Mouse (Mus musculus) adrenal gland, postnatal 14 days (tissue): ENCODE measurements at regions not wholly inside any gene's neighbourhood (a gene's known extent, or its start where the extent isn't known, plus 50 kb on each side); places are given as distances from the start of the nearest gene placed in this dataset.

Experiments used
- DNase-seq: peaks from one replicate; pipeline ENCODE4 v3.0.0; 2021; ENCODE audit warnings: mixed read lengths

DNA sequence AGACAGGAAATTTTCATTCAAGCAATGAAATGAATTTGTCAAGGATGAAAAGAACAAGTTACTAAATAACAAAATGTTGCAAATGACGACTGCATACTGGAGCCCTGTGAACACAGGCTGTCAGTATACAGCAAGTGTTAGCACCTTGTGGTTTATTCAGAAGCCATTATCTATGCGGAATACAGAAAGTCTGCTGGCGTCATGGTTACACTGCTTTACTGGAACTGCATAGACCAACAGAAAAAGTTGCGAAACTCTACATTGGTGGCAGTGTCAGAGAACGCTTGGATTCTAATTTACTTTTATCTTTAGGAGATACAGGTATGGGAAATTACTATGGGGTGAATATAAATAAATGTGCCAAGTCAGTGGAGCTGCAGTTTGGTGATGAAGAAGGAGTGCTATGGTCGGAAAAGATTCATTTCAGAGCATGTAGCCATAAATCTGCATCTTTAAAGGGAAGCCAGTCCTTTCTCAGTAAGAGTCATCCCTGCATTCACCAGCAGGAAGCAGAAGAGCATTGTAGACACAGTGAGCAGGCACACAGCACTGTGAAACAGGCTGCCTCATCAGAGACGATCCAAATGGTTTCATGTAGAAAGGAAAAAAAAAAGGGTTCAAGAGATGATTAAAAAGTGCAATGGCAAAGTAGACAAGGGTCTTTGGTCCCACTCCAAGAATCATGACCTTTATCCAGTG lies 586.3 kb downstream of the Kctd12 start:
- DNase-seq, result peak; percentile 7

DNA sequence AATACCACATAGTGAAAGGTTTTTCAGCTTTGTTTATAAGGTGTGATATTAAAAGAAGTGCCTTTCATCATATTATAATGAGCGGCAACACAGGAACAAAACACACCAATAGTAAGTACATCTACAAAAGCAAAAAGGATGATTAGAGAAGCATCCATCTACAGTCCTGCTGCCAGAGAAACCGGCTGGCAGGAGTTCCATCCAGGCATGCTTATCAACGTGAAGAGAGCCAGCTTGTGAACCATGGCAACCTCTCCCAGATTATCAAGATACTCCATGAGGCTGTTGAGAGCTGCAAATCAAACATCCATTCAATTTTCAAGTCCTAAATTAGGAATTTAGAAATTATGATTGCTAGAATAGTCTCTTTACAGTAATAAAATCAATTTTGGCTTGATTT lies 590.1 kb downstream of the Kctd12 start:
- no peak for DNase-seq

DNA sequence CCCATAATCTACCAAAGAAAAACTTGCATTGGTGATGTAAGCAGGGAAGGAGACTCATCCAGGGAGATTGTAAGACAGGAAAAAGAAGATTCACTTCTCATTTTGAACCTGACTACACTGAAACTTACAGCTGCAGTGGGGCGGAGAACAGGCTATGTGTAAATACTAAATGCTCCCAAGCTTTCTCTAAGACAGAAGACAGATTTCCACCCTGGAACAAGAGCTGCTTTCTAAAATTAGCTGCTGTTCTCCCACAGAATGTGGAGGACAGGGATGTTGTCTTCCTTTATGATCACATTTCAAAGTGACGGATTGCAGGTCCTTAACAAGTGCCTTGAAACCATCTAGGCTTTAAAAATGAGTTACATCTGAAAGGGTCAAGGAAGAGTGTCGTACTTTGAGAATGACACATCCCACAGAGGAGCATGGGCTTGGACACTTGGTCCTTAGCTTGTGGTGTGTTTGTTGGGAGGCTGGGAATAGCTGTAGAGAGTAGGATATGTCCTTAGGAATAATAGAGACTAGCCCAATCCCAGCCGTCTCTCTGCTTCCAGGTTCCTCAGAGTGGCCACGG lies 609.4 kb downstream of the Kctd12 start:
- no peak for DNase-seq

DNA sequence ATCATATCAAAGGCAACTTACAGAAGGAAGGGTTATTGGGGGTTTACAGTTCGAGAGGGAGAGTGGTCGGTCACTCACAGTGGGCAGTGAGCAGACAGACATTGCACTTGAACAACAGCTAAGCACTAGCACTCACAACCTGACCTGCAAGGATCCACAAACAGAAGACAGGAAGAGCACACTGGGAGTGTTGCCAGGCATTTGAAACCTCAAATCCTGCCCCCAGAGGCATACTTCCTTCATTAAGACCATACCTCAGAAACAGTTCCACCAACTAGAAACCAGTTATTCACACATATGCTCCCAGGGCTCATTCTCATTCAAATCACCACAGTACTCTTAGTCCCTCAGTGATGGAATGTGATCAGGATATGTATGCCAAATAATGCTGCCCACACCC lies 620.8 kb downstream of the Kctd12 start:
- no peak for DNase-seq

DNA sequence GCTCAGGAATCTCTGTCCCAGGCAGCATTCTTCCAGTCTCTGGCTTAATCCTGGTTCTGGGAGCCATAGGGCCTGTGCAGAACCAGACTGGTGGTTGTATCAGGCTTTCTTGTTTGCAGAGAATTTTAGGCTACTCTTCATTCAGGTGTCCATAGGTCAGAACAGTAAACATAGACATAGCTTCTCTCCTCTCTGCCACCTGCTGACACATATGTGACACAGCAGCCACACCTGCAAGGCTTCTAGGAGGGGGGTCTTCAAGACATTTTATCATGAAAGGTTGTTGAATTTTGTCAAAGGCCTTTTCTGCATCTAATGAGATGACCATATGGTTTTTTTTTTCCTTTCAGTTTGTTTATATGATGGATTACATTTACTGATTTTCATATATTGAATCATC lies 599.7 kb downstream of the Lmo7 start:
- DNase-seq, result no peak

DNA sequence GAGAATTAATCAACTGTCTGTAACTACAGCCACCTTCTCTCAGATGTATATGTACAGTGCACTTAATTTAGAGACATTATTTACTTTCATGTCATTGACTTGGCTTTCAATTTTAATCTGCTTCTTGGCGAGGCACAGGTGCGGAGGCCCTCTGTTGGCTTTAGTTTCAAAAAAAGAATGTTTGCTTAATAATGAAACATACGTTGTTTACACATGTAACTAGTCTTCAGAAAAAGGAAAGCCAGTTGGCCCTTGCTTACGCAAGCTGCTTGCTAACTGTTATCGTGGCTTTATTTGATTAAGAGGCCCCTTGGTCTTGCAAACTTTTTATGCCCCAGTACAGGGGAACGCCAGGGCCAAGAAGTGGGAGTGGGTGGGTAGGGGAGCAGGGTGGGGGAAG lies 576.6 kb downstream of the Lmo7 start:
- no peak for DNase-seq

DNA sequence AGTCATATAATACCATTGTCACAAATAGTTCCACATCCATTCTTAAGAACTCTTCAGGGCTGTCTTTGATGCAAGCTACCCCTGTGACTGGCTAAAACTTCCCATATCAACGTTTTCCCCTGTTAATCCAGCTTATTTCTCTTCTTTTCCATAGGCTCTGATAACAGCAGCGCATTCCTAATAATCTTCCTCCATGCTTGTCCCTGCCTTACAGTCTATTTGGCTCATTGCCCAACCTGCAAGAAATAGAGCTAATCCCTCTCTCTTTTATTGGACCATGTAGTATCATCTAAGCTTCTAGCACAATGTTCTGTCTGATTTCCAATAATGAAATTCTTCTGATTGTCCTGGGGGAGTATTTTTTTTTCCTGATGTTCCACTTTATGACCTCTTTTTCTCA lies 573.1 kb downstream of the Lmo7 start:
- DNase-seq, result no peak

DNA sequence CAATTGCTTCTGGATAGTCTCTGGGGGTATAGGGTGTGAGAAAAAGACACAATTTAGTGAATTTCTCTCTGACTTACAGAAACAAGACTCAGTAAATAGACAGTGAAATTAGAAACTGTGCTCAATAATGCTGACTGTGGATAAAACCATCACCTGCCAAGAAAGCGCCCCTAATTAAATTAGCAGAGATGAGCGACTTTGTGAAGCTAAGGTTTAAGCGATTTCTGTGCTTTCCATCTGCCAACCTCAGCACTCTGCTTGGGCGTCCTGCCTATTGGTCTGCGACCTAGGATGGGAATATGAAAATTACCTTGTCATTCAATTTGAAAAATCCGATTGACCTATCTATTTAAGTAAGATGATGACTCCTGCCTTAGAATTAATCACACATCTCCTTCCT lies 570.5 kb downstream of the Lmo7 start:
- no peak for DNase-seq

DNA sequence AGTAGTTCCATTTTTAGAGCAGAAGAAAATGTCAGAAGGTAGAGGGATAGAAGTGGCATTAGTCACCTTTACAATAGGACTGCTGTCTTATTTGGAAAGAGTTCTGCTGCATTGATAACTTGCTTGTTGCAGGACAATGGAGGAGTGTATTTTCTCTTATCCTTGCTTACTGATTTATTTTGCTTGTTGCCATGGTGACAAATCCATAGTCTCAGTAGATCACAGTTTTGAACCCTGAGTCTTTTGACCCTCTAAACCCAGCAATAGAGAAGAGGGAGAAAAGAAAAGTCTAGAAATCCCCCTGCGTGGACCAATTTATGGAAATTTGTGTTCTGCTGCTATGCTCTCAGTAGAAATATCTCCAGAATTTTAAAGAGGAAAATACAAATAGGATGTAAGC lies 561.6 kb downstream of the Lmo7 start:
- no peak for DNase-seq

DNA sequence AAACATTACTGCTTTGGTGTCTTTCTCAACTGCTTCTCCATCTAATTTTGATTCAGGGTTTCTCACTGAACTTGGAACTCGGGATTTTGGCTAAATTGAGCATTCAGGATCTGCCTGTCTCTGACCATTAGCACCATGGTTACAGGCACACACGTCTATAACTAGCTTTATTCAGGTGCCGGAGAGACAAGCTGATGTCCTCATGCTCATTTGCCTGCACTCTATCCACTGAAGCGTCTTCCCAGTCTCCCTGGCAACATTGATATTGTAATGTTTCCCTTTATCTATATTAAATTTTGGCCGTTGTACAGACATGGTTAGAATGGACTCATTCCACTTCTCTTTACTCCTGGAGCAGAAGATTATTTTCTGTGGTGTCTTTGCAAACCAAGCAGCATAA lies 520.3 kb downstream of the Lmo7 start:
- no peak for DNase-seq

DNA sequence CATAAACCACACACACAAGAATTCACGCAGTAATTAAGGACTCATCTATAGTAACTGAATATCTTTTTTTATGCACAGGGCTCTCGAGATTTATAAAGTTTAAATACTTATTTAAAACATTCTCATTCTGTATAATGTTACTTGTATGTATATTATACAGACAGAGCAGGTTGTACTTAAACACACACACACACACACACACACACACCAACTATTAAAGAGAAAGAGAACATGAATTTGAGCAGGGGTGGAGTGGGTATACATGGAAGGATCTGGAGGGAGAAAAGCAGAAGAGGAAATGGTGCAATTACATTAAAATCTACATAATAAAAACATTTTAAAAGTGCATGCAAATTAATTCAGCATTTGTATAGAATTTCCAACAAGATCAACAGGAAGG lies 518.8 kb downstream of the Lmo7 start:
- no peak for DNase-seq

DNA sequence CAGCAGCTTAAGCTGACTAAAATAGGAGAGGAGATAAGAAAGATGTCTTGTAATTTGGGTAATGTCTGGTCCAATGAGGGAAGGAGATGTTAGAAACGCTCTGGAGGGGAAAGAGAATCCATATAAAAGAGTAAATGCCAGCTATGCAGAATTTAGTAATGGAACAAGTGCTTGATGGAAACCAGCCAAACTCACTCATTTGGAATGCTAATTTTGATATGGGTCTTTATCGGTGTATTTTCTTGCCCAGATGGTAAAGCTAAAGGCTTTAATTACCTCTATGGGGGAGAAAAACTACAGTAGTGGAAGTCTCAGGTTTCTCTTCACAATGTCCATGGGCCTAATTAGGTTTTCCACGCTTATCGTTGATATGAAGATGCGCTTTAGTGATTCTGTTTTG lies 518.3 kb downstream of the Lmo7 start:
- DNase-seq, result no peak

DNA sequence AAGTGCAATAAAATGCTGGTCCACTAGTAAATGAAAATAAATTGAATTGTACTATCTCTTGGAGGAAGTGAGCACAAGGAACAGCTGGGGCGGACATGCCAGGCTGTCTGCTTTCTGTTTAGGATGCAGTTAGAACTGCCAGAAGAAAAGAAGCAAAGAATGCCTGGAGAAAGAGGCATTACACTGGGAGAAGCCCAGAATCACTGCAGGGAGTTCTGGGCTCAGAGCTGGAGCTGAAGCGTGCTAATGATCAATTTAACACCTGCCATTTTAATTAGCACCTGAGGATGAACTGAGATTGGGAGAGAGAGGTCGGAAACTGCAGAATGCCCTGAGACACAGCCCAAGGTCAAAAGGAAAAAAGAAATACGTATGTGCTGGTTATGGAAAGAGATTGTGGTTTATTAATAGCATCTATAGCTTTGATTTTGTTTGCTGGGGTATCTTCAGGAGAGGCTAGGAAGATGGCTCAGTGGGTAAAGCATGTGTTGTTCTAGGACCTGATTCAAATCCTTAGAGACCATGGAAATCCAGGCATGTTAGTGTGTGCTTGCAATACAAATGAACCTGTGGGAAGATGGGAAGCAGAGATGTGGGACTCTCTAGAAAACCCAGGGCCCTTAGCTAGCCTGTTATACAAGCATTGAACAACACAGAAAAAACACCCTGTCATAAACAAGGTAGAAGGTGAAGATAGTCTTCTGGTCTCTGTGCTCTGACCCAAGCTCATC lies 514.2 kb downstream of the Lmo7 start:
- no peak for DNase-seq

DNA sequence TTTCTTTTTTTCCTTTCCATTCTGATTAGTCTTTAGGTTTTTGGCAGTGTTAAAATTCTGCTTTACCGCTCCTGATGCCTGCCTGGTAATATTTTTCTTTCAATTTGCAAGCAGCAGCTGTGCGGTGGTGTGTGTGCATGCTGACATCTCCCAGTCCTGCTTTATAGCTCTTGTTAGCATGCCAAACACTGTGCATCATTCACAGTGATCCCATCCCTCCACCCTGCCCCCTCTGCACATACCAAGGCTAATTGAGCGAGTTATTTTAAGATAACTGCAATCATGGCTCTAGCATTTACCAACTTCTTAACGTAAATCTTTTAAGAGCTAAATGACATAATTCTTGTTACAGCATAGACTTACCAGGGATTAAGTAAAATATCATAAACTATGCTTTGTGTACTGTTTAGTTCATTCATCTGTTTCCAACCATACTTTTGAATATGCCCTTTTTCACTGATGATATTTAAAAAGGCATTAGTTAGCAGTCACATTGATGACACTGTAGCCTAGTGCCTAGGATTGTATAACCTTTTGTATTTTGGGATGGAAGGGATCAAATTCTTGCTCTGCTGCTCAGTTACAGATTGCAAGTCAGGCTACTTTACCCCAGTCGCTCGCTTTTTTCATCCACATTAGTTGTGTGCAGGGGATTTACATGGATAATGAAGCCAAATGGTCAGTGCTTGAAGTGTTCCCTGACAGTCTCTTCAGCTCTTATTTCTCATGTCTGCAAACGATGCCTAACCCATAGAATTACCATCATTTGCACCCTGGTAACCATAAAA lies 487.0 kb downstream of the Lmo7 start:
- DNase-seq, result no peak

DNA sequence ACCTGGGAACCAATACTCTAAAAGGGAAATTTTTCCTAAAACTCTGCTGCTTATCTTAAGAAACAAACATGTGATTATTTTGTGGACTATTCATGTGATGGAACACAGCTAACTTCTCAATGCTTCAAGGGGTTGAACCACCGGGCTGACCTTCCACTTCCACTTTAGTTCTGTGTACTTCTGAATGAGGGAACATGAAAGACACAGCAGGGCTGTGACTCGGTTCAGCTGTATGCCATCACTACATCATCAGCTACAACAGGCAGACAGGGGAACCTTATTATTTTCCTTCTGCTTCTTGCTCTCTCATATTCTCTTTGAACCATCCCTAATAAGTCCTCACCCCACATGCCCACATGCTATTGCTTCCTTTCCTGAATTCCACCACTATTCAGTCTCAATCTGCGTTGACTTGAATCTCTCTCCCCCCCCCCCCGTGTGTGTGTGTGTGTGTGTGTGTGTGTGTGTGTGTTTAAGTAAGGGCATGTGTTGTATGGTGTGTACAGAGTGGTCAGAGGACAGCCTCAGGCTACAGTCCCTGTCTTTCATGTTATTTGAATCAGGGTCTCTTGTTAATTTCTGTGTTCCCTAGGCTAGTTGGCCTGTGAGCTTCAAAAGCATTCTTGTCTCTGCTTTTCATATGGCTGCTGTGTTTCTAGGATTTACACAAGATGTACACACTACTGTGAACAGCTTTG lies 485.7 kb downstream of the Lmo7 start:
- no peak for DNase-seq

DNA sequence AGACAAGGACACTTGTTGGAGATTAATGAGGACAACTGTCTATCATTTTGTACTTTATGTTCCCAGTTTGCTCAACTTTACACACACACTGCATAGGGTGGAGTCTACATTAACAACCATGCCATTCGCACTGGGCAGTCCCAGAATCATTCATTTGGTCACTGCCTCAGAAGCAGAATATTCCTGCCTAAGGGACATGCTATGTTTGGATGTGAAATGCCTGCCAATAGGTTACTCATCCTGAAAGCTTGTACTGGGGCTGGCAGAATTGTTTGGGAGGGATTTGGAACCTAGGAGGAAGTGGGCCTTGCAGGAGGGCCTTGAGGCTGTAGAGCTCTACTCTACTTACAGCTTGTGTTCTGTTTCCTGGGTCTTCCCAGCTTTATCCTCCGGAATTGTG lies 482.3 kb downstream of the Lmo7 start:
- DNase-seq, result no peak

DNA sequence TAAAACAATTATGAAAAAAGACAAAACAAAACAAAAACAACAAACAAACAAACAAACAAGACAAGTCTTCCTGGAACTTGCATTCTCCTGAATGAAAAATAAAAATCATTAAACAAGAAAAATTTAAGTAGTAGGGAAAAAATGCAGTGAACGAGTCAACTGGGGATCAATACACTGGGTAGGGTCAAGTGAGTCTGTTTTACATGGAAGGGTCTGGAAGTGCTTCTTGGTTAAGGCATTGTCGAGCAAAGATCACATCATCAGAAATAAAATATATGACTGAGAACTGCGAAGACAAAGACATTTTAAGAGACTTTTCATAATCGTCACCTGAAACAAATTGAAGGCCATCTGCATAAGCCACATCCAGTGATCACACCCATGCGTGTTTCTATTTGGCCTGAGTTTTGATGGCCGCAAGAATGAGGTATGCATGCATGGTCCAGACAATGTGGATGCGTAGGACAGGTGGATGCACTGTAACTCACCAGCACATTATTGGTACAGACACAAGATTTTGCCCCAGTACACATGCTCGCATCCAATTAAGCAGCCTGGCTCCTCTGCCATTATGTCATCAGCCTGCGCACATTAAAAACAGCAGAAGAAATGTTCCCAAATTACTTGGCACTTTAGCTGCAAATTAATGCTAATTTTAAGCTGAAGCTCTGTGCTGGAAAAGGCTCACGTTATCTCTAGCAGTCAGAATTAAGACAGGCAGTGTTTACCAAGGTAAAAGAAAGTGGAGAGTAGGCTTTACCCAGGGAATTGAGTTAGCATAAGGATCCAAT lies 475.3 kb downstream of the Lmo7 start:
- DNase-seq, result no peak

DNA sequence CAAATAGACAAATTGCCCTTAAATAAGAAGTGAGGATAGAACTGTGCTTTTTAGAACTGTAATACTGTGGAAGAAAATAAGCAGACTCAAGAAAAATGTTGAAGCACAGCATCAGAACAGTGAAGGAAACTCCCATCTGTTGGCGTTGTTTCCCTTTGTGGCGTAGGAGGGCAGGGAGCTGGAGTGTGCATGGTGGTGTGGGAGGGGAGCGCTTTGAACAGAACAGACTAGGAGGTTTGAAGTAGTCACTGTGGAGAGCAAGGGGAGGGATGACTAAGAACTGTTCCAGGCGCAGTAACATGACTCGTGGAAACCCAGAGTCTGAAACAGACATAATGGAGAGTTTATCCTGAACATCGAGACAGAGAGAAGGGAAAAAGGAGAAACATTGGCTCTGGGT lies 469.7 kb downstream of the Lmo7 start:
- DNase-seq, result no peak

DNA sequence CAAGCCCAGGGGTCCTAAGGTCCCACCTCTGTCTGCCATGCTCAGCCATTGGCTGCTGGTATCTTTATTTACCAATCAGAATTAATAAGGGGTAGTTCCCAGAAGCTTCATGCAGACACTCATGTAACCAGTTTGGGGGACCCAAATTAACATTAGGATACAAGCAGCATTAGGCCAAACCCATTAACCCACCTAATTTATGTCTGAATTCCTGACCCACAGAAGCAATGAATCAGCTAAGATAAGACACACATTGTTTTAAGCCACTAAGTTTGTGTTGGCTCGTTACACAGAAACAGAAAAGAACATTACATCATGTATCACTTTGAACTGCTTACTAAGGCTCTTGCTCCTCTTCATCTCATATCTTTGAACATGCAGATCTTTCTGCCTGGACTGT lies 461.0 kb downstream of the Lmo7 start:
- no peak for DNase-seq

DNA sequence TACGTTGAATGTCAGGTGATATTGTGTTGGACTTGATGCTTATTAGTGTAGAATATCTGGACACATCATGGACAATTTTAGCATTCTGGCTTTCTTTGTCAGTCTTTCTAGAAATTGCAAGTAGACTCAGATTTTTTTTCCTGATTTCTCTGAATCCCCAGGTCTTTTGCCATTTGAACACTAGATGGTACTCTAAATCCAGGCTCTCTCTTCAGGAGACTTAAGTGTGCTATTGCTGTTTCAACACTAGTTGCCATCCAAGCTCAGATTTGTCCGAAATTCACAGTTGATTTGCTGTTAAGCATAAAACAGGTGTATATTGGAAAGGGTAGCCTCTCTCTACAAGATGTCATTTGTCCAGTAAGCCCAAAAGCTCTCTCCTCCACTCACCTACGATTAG lies 451.5 kb downstream of the Lmo7 start:
- DNase-seq, result no peak

DNA sequence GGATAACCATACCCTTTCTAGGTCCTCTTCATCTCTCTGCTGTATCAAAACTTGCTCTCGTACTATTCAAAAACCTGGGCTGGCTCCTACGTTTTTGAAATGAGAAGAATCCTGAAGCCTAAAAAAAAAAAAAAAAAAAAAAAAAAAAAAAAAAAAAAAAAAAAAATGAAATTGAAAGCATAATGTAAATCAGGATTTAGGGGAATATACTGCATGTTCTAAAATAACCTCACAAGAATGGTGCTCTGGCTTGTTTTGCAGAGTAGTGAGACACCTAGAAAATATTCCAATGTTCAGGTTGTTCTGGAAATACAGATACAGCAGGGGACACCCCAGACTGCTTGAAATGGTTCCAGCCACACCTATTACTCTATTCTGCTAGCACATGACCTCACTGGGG lies 442.0 kb downstream of the Lmo7 start:
- no peak for DNase-seq
